Mouse (Mus musculus) lung, embryonic 16.5 days (tissue): ENCODE measurements at regions not wholly inside any gene's neighbourhood (a gene's known extent, or its start where the extent isn't known, plus 50 kb on each side); places are given as distances from the start of the nearest gene placed in this dataset.

Experiments used
- ATAC-seq: fragments of 200-750 bp; cut with Nextera tagmentation; 2 replicates; pipeline ENCODE4 v1.8.0; 2017; ENCODE audit warnings: low read depth, mild to moderate bottlenecking, moderate library complexity
- H3K27ac ChIP-seq: fragments of 300-500 bp; sonication (generic); 2 replicates; pipeline ENCODE4 v1.5.1; 2014; ENCODE audit warnings: mild to moderate bottlenecking, control low read depth, low read length
- H3K27me3 ChIP-seq: fragments of 300-500 bp; sonication (generic); 2 replicates; pipeline ENCODE4 v1.6.1; 2014; ENCODE audit warnings: low read depth, low read length, mixed read lengths; ENCODE audit not compliant: control insufficient read depth, insufficient read depth
- H3K36me3 ChIP-seq: fragments of 300-500 bp; sonication (generic); 2 replicates; pipeline ENCODE4 v1.6.1; 2014; ENCODE audit warnings: low read length; ENCODE audit not compliant: control insufficient read depth, insufficient read depth
- H3K4me1 ChIP-seq: fragments of 300-500 bp; sonication (generic); replicated peaks from 2 replicates; pipeline ENCODE4 v1.6.1; 2014; ENCODE audit warnings: low read length, mixed read lengths; ENCODE audit not compliant: control insufficient read depth, insufficient read depth
- H3K4me2 ChIP-seq: fragments of 300-500 bp; sonication (generic); 2 replicates; pipeline ENCODE4 v1.6.1; 2014; ENCODE audit warnings: low read depth, low read length, control low read depth
- H3K4me3 ChIP-seq: fragments of 300-500 bp; sonication (generic); 2 replicates; pipeline ENCODE4 v1.5.1; 2014; ENCODE audit warnings: mild to moderate bottlenecking, low read length, control low read depth
- H3K9ac ChIP-seq: fragments of 300-500 bp; sonication (generic); 2 replicates; pipeline ENCODE4 v1.6.1; 2014; ENCODE audit warnings: low read length, control low read depth
- H3K9me3 ChIP-seq: fragments of 300-500 bp; sonication (generic); 2 replicates; pipeline ENCODE4 v1.6.1; 2016; ENCODE audit warnings: low read length; ENCODE audit not compliant: control insufficient read depth
- WGBS: fragments of 180-500 bp; shearing (Covaris S2); extraction: QIAGEN DNeasy Blood & Tissue Kit; methylation state at CpG from one replicate; pipeline ENCODE4 v1.1.7; 2014; 5-methylcytosine and 5-hydroxymethylcytosine counted together

- Histone ChIP-seq H3K4me3 (no peak overlapping the region), H3K4me1 (no peaks in the 10 kb centered on the region), H3K27ac (no peak overlapping the region), H3K4me2 (no peak overlapping the region), H3K36me3 (no peaks in the 10 kb centered on the region), H3K9ac (no peak overlapping the region), H3K9me3 (no peaks in the 10 kb centered on the region), H3K27me3 (no peaks in the 10 kb centered on the region)
- no peak for ATAC-seq
- 84% methylated on average over 8 of the region's 8 CpGs for WGBS
Measured at GRCm38 (mm10) chr3:133659759-133660158, 114.8 kb upstream of the Tet2 start.

GRCm38 (mm10) chr3:133661303-133661702 lies 116.4 kb upstream of the Tet2 start:
- ATAC-seq: 0 out of 2 replicates have a peak, but pooled peaks have one; percentile 28
- 42% methylated on average over 3 of the region's 3 CpGs for WGBS
- Histone ChIP-seq H3K4me1 (no peaks in the 10 kb centered on the region), H3K36me3 (no peaks in the 10 kb centered on the region), H3K27me3 (no peaks in the 10 kb centered on the region), H3K9me3 (no peaks in the 10 kb centered on the region), H3K27ac (no peak overlapping the region), H3K4me2 (no peak overlapping the region), H3K4me3 (no peak overlapping the region), H3K9ac (no peak overlapping the region)

GRCm38 (mm10) chr3:133664914-133665313 lies 120.0 kb upstream of the Tet2 start:
- Histone ChIP-seq H3K27ac (no peak overlapping the region), H3K4me1 (no peaks in the 10 kb centered on the region), H3K4me3 (no peak overlapping the region), H3K36me3 (no peaks in the 10 kb centered on the region), H3K9ac (no peak overlapping the region), H3K27me3 (no peaks in the 10 kb centered on the region), H3K4me2 (no peak overlapping the region), H3K9me3 (no peaks in the 10 kb centered on the region)
- no peak for ATAC-seq
- WGBS: 69% methylated on average over 3 of the region's 3 CpGs

- no peaks in the 10 kb centered on the region for H3K9me3 ChIP-seq
- H3K4me3 ChIP-seq: no peak overlapping the region
- ATAC-seq: no peak
- no peak overlapping the region for H3K27ac ChIP-seq
- 86% methylated on average over 6 of the region's 6 CpGs for WGBS
- H3K27me3 ChIP-seq: no peaks in the 10 kb centered on the region
- H3K4me2 ChIP-seq: no peak overlapping the region
- H3K9ac ChIP-seq: no peak overlapping the region
- H3K36me3 ChIP-seq: no peaks in the 10 kb centered on the region
- H3K4me1 ChIP-seq: no peaks in the 10 kb centered on the region
Measured at GRCm38 (mm10) chr3:133665425-133666317, 120.7 kb upstream of the Tet2 start.

- Histone ChIP-seq H3K9ac (no peak overlapping the region), H3K9me3 (no peaks in the 10 kb centered on the region), H3K36me3 (no peaks in the 10 kb centered on the region), H3K4me3 (no peak overlapping the region), H3K4me2 (no peak overlapping the region), H3K27ac (no peak overlapping the region), H3K4me1 (no peaks in the 10 kb centered on the region), H3K27me3 (no peaks in the 10 kb centered on the region)
- no peak for ATAC-seq
- WGBS: 65% methylated on average over 10 of the region's 10 CpGs
Measured at GRCm38 (mm10) chr3:133672742-133673447, 128.0 kb upstream of the Tet2 start.

GRCm38 (mm10) chr3:133677892-133678291 lies 133.0 kb upstream of the Tet2 start:
- 57% methylated on average over 1 of the region's 1 CpGs for WGBS
- peak; percentile 77 for ATAC-seq

GRCm38 (mm10) chr3:133679891-133680290 lies 135.0 kb upstream of the Tet2 start:
- Histone ChIP-seq H3K9ac (no peak overlapping the region), H3K36me3 (no peaks in the 10 kb centered on the region), H3K4me1 (no peaks in the 10 kb centered on the region), H3K9me3 (no peaks in the 10 kb centered on the region), H3K4me2 (no peak overlapping the region), H3K4me3 (no peak overlapping the region), H3K27me3 (no peaks in the 10 kb centered on the region), H3K27ac (no peak overlapping the region)
- WGBS: 66% methylated on average over 1 of the region's 1 CpGs
- ATAC-seq: no peak

More at GRCm38 (mm10) chr3:133677892-133678291, 133.0 kb upstream of the Tet2 start:
- H3K36me3 ChIP-seq: no peaks in the 10 kb centered on the region
- no peak overlapping the region for H3K27ac ChIP-seq
- no peaks in the 10 kb centered on the region for H3K4me1 ChIP-seq
- H3K9ac ChIP-seq: no peak overlapping the region
- H3K9me3 ChIP-seq: no peaks in the 10 kb centered on the region
- no peak overlapping the region for H3K4me2 ChIP-seq
- no peaks in the 10 kb centered on the region for H3K27me3 ChIP-seq
- H3K4me3 ChIP-seq: no peak overlapping the region

- no peak overlapping the region for H3K9ac ChIP-seq
Measured at GRCm38 (mm10) chr3:133680343-133680742, 135.4 kb upstream of the Tet2 start.

GRCm38 (mm10) chr3:133680805-133681204 lies 135.9 kb upstream of the Tet2 start:
- 67% methylated on average over 3 of the region's 3 CpGs for WGBS
- H3K4me1 ChIP-seq: no peaks in the 10 kb centered on the region
- no peak for ATAC-seq
- H3K9ac ChIP-seq: no peak overlapping the region
- no peak overlapping the region for H3K4me2 ChIP-seq
- H3K9me3 ChIP-seq: no peaks in the 10 kb centered on the region
- H3K27me3 ChIP-seq: no peaks in the 10 kb centered on the region
- no peak overlapping the region for H3K4me3 ChIP-seq
- no peaks in the 10 kb centered on the region for H3K36me3 ChIP-seq
- H3K27ac ChIP-seq: no peak overlapping the region

More at GRCm38 (mm10) chr3:133680343-133680742, 135.4 kb upstream of the Tet2 start:
- H3K27ac ChIP-seq: no peak overlapping the region
- no peak for ATAC-seq
- H3K4me2 ChIP-seq: no peak overlapping the region
- no peaks in the 10 kb centered on the region for H3K4me1 ChIP-seq
- H3K4me3 ChIP-seq: no peak overlapping the region
- no peaks in the 10 kb centered on the region for H3K9me3 ChIP-seq
- no peaks in the 10 kb centered on the region for H3K36me3 ChIP-seq
- H3K27me3 ChIP-seq: no peaks in the 10 kb centered on the region
- 45% methylated on average over 2 of the region's 2 CpGs for WGBS
